Mouse (Mus musculus) small intestine, adult 2 months (tissue): ENCODE data around the gene Anxa4. TPM values are rescaled to one million over a fixed set of nuclear protein-coding genes. Genes with fewer than 3 reads are reported as not detected.

Experiments used
- H3K27ac ChIP-seq: fragments of 200-500 bp; 2 replicates; pipeline ENCODE4 v1.5.1; 2012; ENCODE audit warnings: low read depth, low read length, control low read depth, inconsistent platforms; ENCODE audit not compliant: insufficient read depth
- H3K27me3 ChIP-seq: fragments of 200-500 bp; 2 replicates; pipeline ENCODE4 v1.6.1; 2012; ENCODE audit warnings: mild to moderate bottlenecking, moderate library complexity, low read length, inconsistent platforms; ENCODE audit not compliant: control insufficient read depth, insufficient read depth
- H3K36me3 ChIP-seq: fragments of 200-500 bp; 2 replicates; pipeline ENCODE4 v1.6.1; 2012; ENCODE audit warnings: mild to moderate bottlenecking, low read length, control low read depth, inconsistent platforms; ENCODE audit not compliant: control insufficient read depth, insufficient read depth
- H3K4me1 ChIP-seq: fragments of 200-500 bp; 2 replicates; pipeline ENCODE4 v1.6.1; 2012; ENCODE audit warnings: low read length, inconsistent platforms, mixed read lengths; ENCODE audit not compliant: control insufficient read depth, insufficient read depth, insufficient read length
- H3K4me3 ChIP-seq: fragments of 200-500 bp; 2 replicates; pipeline ENCODE4 v1.5.1; 2012; ENCODE audit warnings: low read depth, mild to moderate bottlenecking, control low read depth, inconsistent platforms, low read length, moderate library complexity
- CTCF ChIP-seq: fragments of 200-500 bp; IDR thresholded peaks from 2 replicates; pipeline ENCODE4 v1.5.1; 2012; ENCODE audit warnings: low read depth, mild to moderate bottlenecking, control low read depth, inconsistent platforms, low read length, moderate library complexity, mixed read lengths; ENCODE audit not compliant: insufficient replicate concordance, insufficient read length; ENCODE audit errors: extremely low read depth
- POLR2A ChIP-seq: fragments of 200-500 bp; IDR thresholded peaks from 2 replicates; pipeline ENCODE4 v1.6.1; 2012; ENCODE audit warnings: low read depth, mild to moderate bottlenecking, control low read depth, inconsistent platforms, low read length, moderate library complexity
- WGBS: fragments of 180-500 bp; shearing (Covaris S2); methylation state at CpG from one replicate; pipeline ENCODE4 v1.1.7; 2018; 5-methylcytosine and 5-hydroxymethylcytosine counted together
- polyA plus RNA-seq: library from polyadenylated mRNA; depleted of rRNA; stranded (reverse); fragments of >200 nt; gene quantifications from 2 replicates; pipeline ENCODE4 v1.2.3, GENCODE M21; 2012

Anxa4 gene
- polyA plus RNA-seq, 1 experiment, result 634 TPM

GRCm38 (mm10) chr6:86784739-86785138 lies 8.6 kb downstream of the Anxa4 start:
- Histone ChIP-seq H3K27me3 (no peaks in the 10 kb centered on the region), H3K27ac (no peak overlapping the region), H3K4me3 (no peak overlapping the region), H3K4me1 (peaks cover 10% of the 10 kb centered on the region; the same call in 1 of the 2 replicates), H3K36me3 (peaks cover 10% of the 10 kb centered on the region)
- 78% methylated on average over 3 of the region's 3 CpGs for WGBS
- no peak for TF ChIP-seq CTCF
- TF ChIP-seq POLR2A, result no peak

DNA sequence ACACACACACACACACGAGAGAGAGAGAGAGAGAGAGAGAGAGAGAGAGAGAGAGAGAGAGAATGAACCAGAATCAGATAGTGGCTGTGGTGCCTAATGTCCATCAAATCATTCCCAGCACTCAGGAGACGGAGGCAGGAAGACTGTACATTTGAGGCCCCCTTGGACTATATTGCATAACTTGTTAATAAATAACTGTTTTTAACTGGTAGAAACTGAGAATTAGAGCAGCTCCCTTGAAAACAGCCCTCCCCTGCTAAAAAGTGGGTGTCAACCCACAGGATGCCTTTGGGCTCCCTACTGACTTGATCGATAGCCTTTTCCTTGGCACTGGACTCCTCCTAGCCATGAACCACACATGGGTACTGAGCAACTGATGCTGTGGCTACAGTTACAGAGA lies 11.0 kb downstream of the Anxa4 start:
- no peak overlapping the region for H3K27ac ChIP-seq
- peaks cover 11% of the 10 kb centered on the region for H3K36me3 ChIP-seq
- no peaks in the 10 kb centered on the region for H3K27me3 ChIP-seq
- no peak overlapping the region for H3K4me3 ChIP-seq
- WGBS, result 39% methylated on average over 2 of the region's 3 CpGs
- no peak for TF ChIP-seq POLR2A
- no peak for TF ChIP-seq CTCF
- peaks cover 3% of the 10 kb centered on the region for H3K4me1 ChIP-seq

GRCm38 (mm10) chr6:86781361-86781957 lies 11.9 kb downstream of the Anxa4 start:
- no peak overlapping the region for H3K27ac ChIP-seq
- peaks cover 6% of the 10 kb centered on the region for H3K4me1 ChIP-seq
- H3K36me3 ChIP-seq, result peaks cover 9% of the 10 kb centered on the region
- no peaks in the 10 kb centered on the region for H3K27me3 ChIP-seq
- no peak overlapping the region for H3K4me3 ChIP-seq
- 47% methylated on average over 2 of the region's 2 CpGs for WGBS
- TF ChIP-seq POLR2A (no peak), CTCF (no peak)

GRCm38 (mm10) chr6:86778910-86779594 lies 14.3 kb downstream of the Anxa4 start:
- Histone ChIP-seq H3K36me3 (peaks cover 5% of the 10 kb centered on the region; the same call in 1 of the 2 replicates), H3K27ac (no peak overlapping the region), H3K4me1 (peaks cover 11% of the 10 kb centered on the region), H3K4me3 (no peak overlapping the region), H3K27me3 (no peaks in the 10 kb centered on the region)
- TF ChIP-seq POLR2A, result no peak
- no peak for TF ChIP-seq CTCF
- 91% methylated on average over 10 of the region's 10 CpGs for WGBS

DNA sequence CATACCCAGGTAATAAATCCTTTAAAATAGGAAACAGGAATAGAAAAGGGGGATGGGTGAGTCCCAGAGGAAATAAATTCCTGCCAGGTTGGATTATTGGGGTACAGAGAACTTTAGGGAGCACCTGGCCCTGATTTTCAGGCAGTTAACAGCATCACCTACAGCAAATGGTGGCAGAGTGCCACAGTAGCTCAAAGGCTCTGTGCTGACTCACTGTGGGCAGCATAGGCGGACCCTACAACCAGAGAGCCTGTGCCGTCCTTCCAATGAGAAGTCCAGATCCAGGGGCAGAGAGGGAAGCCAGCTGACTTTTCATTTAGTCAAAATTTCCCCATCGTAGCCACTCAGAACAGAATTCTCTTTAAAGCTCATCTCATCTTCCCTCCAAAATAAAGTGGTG lies 16.2 kb downstream of the Anxa4 start:
- Histone ChIP-seq H3K27ac (0 out of 2 replicates have a peak overlapping the region, but pooled peaks have one; percentile 20), H3K4me1 (peaks cover 13% of the 10 kb centered on the region), H3K36me3 (peaks cover 11% of the 10 kb centered on the region), H3K4me3 (no peak overlapping the region), H3K27me3 (no peaks in the 10 kb centered on the region)
- TF ChIP-seq POLR2A (no peak), CTCF (no peak)
- WGBS, result 34% methylated on average over 3 of the region's 3 CpGs

- Histone ChIP-seq H3K4me1 (peaks cover 13% of the 10 kb centered on the region), H3K27me3 (no peaks in the 10 kb centered on the region), H3K36me3 (peaks cover 13% of the 10 kb centered on the region), H3K27ac (0 out of 2 replicates have a peak overlapping the region, but pooled peaks have one; percentile 20), H3K4me3 (no peak overlapping the region)
- WGBS, result 42% methylated on average over 4 of the region's 4 CpGs
- no peak for TF ChIP-seq CTCF
- TF ChIP-seq POLR2A, result no peak
Observed at GRCm38 (mm10) chr6:86776706-86777071, 16.7 kb downstream of the Anxa4 start.

DNA sequence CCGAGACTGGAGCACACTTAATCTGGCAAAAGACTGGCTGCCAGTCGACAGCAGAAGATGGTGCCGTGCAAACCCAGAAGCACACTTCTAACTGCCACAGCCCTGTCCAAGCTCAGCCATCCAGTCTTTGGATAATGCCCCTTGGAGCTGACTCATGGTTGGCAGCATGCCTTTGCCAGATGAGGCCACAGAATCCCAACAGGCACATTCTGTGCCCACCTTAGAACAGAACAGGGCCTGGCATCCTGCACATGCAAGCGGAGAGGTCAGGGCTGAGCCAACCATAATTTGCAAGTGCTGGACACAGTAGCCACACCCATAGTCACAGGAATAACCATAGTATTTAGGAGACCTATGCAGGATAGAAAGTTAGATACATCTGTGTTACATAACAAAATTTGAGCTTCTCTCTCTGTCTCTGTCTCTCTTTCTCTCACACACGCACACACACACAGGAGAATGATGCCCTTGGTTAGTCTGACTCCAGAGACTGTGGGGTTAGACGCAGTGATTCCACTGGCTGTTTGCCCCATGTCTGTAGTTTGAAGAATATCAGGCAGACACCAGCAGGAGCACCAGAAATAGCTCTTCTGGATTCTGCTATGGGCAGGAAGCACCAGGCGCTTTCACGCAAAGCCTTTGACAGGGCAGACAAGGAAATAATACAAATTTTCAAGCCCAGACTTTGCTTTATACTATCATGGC lies 17.2 kb downstream of the Anxa4 start:
- H3K27ac ChIP-seq, result peak overlapping the region; percentile 20; the same call in 1 of the 2 replicates
- WGBS, result 61% methylated on average over 8 of the region's 8 CpGs

More for the DNA sequence above, 17.2 kb downstream of the Anxa4 start:
- Histone ChIP-seq H3K4me3 (no peak overlapping the region), H3K27me3 (no peaks in the 10 kb centered on the region), H3K4me1 (peaks cover 18% of the 10 kb centered on the region), H3K36me3 (peaks cover 16% of the 10 kb centered on the region)
- TF ChIP-seq CTCF (no peak), POLR2A (no peak)
